Mouse (Mus musculus): ENCODE measurements around the gene Cacna2d3. TPM values are rescaled to one million over a fixed set of nuclear protein-coding genes. Genes with fewer than 3 reads are reported as not detected.

The Cacna2d3 gene
- polyA plus RNA-seq, 1 experiment from 2014 or later = 1.9 TPM

DNA sequence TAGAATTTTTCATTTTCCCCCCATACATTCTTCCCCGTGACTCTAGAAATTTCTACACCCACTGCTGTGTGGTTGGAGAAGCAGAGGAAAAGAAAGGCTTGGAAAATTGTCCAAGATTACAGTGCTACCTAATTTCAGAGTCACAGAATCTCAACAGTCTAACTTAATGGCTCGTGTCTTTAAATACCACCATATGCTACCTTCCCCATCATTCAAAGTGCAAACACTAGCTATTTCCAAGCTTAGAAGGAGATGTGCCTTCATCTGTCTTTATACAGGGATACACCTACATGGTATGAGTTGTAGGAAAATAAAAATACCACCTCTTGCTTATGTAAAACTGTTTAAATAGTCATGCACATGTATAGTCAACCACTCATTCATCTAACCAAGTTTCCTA lies 742.4 kb downstream of the Cacna2d3 start:
- no peak overlapping the region for H3K4me3 ChIP-seq
- WGBS = 90% methylated on average over 2 of the region's 2 CpGs

DNA sequence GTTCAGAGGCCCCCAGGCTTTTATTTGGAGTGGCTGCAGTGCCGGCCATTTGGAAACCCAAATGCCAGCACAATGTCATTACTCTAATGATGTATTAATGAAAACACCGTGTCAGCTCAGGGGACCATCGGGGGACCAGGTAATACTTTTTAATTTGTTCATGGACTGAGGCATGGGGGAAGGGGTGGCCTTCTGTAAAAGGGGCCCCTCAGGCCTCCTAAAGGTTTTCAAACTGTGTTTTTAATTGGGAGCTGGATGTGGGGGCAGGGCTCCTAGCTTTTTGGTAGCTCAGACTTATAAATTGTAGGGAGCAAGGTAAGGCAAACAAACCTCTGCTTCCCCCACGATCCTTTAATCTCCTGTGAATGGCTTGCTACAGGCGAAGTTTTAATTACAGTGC lies 749.0 kb downstream of the Cacna2d3 start:
- 19% methylated on average over 5 of the region's 5 CpGs for WGBS
- no peaks in the 10 kb centered on the region for H3K9me3 ChIP-seq
- peaks cover 17% of the 10 kb centered on the region for H3K4me1 ChIP-seq
- no peak for DNase-seq (ENCODE audit: low spot score)
- no peak overlapping the region for H3K27ac ChIP-seq (replicated peaks)
- no peaks in the 10 kb centered on the region for H3K36me3 ChIP-seq (replicated peaks)
- H3K27me3 ChIP-seq (replicated peaks; ENCODE audit: low read depth, poor library complexity, severe bottlenecking) = no peaks in the 10 kb centered on the region
- no peak overlapping the region for H3K4me3 ChIP-seq

More for the DNA sequence above, 742.4 kb downstream of the Cacna2d3 start:
- Histone ChIP-seq H3K27me3 (replicated peaks; ENCODE audit: low read depth, poor library complexity, severe bottlenecking) (no peaks in the 10 kb centered on the region), H3K9me3 (no peaks in the 10 kb centered on the region), H3K4me1 (peaks cover 9% of the 10 kb centered on the region), H3K36me3 (replicated peaks) (no peaks in the 10 kb centered on the region), H3K27ac (replicated peaks) (no peak overlapping the region)
- DNase-seq (ENCODE audit: low spot score) = no peak

DNA sequence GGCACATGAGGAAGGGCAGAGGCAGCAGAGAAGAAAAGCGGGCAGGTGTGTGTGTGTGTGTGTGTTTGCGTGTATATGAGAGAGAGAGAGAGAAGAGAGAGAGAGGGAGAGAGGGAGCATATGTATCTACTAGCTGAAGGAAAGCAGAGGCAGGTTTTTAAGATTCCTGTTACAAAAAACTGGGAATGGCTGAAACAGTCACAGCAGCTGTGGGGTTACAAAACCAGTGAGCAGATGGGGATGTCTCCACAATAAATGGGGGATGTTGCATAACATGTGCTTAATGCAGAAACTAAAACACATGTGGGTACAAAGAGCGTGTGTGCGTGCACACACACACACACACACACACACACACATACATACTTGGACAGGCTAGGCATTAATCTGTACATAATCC lies 752.4 kb downstream of the Cacna2d3 start:
- Histone ChIP-seq H3K4me3 (no peak overlapping the region), H3K27ac (replicated peaks) (no peak overlapping the region), H3K4me1 (peaks cover 20% of the 10 kb centered on the region), H3K36me3 (replicated peaks) (no peaks in the 10 kb centered on the region), H3K27me3 (replicated peaks; ENCODE audit: low read depth, poor library complexity, severe bottlenecking) (no peaks in the 10 kb centered on the region), H3K9me3 (no peaks in the 10 kb centered on the region)
- WGBS = 89% methylated on average over 4 of the region's 4 CpGs
- no peak for DNase-seq (ENCODE audit: low spot score)

DNA sequence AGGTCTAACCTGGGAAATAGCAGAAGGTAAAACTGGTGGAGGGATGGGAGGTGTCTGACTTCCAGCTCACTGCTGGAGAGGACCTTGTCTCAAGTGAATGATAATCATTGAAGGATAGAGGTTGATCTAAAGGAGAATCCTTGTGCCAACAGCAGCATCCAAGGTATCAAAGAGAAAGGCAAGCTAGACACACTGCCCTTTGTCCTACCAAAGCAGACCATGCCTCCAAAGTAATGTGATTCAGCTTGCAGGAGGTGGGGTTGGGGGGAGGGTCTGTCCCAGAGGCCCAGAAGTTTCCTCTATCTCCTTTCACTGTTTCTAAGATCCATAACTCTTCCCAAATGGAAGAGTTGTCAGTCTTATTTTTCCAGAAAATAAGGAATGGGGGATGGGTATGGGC lies 754.8 kb downstream of the Cacna2d3 start:
- no peak for DNase-seq (ENCODE audit: low spot score)
- no peaks in the 10 kb centered on the region for H3K27me3 ChIP-seq (replicated peaks; ENCODE audit: low read depth, poor library complexity, severe bottlenecking)
- no peaks in the 10 kb centered on the region for H3K9me3 ChIP-seq
- no peaks in the 10 kb centered on the region for H3K36me3 ChIP-seq (replicated peaks)
- no peak overlapping the region for H3K4me3 ChIP-seq
- H3K27ac ChIP-seq (replicated peaks) = no peak overlapping the region
- H3K4me1 ChIP-seq = peaks cover 3% of the 10 kb centered on the region

DNA sequence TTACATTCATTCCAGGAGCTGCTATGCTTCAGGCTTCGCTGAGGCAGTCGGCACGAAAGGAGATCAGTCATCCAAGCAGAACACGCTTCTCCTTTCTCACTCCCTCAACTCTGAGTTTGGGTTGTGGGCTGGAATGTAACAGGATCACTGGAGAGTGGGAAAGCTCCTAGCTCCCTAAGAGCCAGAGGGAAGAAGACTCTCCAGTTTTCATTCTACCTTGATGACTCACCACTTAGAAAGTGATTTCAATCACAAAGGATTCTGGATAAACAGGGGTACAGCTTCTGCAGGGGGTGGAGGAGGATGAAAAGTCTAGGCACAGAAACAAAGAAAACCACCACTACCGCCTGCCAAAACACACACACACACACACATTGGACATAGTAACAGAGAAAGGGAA lies 760.3 kb downstream of the Cacna2d3 start:
- H3K27ac ChIP-seq (replicated peaks) = no peak overlapping the region
- no peak overlapping the region for H3K4me3 ChIP-seq
- DNase-seq (ENCODE audit: low spot score) = no peak
- 83% methylated on average over 5 of the region's 5 CpGs for WGBS
- peaks cover 5% of the 10 kb centered on the region; the same call in 1 of the 2 replicates for H3K27me3 ChIP-seq (replicated peaks; ENCODE audit: low read depth, poor library complexity, severe bottlenecking)
- H3K36me3 ChIP-seq (replicated peaks) = no peaks in the 10 kb centered on the region
- no peaks in the 10 kb centered on the region for H3K9me3 ChIP-seq
- peaks cover 26% of the 10 kb centered on the region for H3K4me1 ChIP-seq

DNA sequence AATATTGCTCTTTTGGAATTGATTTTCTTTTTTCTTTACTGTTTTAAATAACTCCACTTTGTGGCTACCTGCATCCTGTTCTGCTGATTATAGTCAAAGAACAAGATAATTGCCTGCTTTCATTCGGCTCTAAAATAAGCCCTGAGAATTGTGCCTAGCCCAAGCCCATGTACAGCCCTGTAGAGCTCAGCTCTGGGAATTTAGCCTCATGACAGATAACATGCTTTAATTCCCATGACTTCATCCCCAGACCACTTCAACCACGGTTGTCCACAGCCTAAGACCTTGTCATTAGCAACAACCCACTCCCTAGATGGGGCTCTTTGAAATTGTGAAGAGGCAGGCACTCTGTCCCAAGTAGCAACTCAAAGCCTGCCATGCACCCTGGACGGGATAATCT lies 762.6 kb downstream of the Cacna2d3 start:
- Histone ChIP-seq H3K27me3 (replicated peaks; ENCODE audit: low read depth, poor library complexity, severe bottlenecking) (peaks cover 10% of the 10 kb centered on the region; the same call in 1 of the 2 replicates), H3K4me1 (peaks cover 39% of the 10 kb centered on the region), H3K4me3 (no peak overlapping the region), H3K27ac (replicated peaks) (no peak overlapping the region), H3K36me3 (replicated peaks) (no peaks in the 10 kb centered on the region), H3K9me3 (no peaks in the 10 kb centered on the region)
- WGBS = 45% methylated on average over 3 of the region's 3 CpGs
- DNase-seq (ENCODE audit: low spot score) = no peak

DNA sequence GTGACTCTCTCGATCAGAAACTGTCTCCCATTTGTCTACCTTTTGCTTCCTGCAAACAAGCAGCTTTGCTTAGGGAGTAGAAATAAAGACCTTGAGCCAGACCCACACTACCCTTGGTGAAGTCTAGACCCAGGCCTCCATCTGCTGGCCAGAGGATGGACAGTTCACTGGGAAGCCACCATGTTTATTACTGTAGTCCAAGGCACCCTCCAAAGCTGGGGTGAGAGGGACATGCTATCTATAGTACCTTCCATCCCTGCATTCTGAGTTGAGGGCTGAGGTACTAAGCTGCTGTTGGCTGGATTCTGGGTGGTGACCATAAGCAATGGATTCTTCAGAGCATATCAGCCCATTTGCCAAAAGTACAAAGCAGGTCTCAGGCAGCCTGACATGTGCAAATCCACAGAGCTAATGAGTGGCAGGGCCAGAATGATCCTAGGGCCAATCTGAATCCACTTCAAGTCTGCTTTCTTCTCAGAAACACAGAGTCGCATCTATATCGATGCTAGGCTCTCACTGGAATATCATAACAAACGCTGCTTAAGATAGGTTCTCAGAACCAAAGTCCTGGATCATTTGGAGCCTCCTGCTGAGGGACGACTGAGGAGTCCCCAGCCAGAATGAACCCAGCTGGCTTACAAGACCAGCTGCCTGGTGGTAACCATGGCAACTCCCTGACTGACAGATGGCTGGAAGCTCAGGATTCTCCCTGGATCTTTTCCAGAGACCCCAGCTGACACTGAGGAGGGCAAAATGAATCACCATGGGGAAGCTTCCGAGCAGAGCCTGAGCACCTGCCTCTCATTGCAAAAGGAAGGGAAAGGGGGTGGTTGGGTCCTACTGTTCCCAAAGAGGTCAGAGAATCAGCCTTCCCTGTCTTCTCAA lies 763.3 kb downstream of the Cacna2d3 start:
- peaks cover 13% of the 10 kb centered on the region; the same call in 1 of the 2 replicates for H3K27me3 ChIP-seq (replicated peaks; ENCODE audit: low read depth, poor library complexity, severe bottlenecking)
- no peak overlapping the region for H3K4me3 ChIP-seq
- peak overlapping the region; percentile 67 for H3K27ac ChIP-seq (replicated peaks)
- H3K36me3 ChIP-seq (replicated peaks) = no peaks in the 10 kb centered on the region
- peak; percentile 78 for DNase-seq (ENCODE audit: low spot score)
- H3K4me1 ChIP-seq = peaks cover 45% of the 10 kb centered on the region
- WGBS = 22% methylated on average over 6 of the region's 6 CpGs
- H3K9me3 ChIP-seq = no peaks in the 10 kb centered on the region

DNA sequence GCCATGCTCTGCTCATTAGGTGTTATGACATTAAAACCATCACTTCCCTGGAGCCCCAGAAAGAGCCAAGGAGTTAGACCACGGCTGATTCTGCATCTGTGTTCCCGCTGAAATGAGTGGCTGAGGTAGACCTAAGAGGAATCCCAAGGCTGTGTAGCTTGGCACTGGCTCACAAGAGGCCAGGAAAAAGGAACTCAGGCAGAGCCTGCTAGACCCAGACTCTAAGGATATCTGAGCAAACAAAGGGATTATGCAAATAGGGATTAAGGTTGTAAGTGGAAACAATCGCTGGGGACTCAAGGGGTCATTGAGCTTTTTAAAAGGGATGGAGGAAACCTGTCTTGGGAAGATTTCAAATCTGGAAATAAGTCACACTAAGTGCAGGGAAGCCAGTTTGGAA lies 766.5 kb downstream of the Cacna2d3 start:
- peak overlapping the region; percentile 59; the same call in 1 of the 2 replicates for H3K27ac ChIP-seq (replicated peaks)
- DNase-seq (ENCODE audit: low spot score) = no peak
- H3K9me3 ChIP-seq = no peaks in the 10 kb centered on the region
- peaks cover 21% of the 10 kb centered on the region for H3K27me3 ChIP-seq (replicated peaks; ENCODE audit: low read depth, poor library complexity, severe bottlenecking)
- no peak overlapping the region for H3K4me3 ChIP-seq
- H3K4me1 ChIP-seq = peaks cover 53% of the 10 kb centered on the region
- H3K36me3 ChIP-seq (replicated peaks) = no peaks in the 10 kb centered on the region
- 5% methylated on average over 3 of the region's 3 CpGs for WGBS

DNA sequence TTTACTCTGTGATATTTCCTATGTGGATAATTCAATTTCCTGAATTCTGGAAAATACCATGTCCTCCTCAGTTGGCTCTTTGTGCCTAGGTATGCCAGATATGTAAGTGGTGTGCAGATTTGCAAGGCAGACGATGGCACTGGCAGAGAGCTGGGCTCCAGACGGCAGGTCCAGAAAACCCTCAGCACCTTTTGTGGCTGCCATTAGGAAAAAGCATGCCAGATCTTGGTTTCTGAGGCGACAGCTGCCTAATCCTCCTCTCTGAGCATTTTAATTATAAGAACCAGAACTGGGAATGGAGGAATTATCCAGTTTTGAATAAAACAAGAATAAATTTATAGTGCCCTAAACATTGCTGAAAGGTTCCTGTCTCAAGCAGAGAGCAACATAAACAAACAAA lies 767.1 kb downstream of the Cacna2d3 start:
- H3K9me3 ChIP-seq = no peaks in the 10 kb centered on the region
- H3K4me1 ChIP-seq = peaks cover 48% of the 10 kb centered on the region
- 16% methylated on average over 3 of the region's 3 CpGs for WGBS
- no peaks in the 10 kb centered on the region for H3K36me3 ChIP-seq (replicated peaks)
- H3K4me3 ChIP-seq = no peak overlapping the region
- peaks cover 21% of the 10 kb centered on the region for H3K27me3 ChIP-seq (replicated peaks; ENCODE audit: low read depth, poor library complexity, severe bottlenecking)
- peak overlapping the region; percentile 48 for H3K27ac ChIP-seq (replicated peaks)
- no peak for DNase-seq (ENCODE audit: low spot score)

DNA sequence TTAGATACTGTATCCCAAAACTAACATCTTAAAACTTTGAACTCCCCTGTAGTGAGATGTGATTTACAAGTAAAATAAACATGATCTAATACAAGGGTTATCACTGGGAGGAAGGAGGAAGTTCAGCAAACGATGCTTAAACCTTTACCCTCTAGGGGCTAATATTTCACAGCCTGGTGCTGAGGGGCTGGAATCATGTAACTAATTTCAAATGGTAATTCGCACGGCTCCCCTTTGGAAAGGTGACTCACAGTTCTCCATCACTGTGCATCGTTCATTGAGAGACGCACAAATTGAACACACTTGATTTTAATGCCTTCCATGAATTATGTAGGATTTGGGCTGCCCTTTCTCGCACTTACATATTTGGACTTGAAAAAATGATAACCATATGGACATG lies 767.6 kb downstream of the Cacna2d3 start:
- H3K27ac ChIP-seq (replicated peaks) = no peak overlapping the region
- no peak for DNase-seq (ENCODE audit: low spot score)
- WGBS = 36% methylated on average over 6 of the region's 6 CpGs

DNA sequence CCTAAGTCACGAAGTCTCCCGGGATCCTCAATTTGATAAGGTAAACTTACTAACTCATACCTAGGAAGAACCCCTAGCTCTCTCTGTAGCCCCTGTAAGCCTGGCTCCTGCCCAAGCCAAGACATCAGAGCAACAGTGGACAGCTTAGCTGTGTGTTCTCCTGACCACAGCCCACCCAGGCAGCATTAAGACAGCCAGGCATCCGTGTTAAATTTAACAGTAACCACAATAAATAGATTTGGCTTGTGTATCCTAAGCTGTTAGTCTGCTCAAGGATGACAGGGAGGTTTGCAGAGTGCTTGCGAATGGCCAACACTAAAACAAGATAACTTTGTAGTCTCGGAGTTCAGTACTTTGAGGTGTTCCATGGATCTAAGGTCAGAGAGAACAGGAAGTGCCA lies 768.3 kb downstream of the Cacna2d3 start:
- peaks cover 21% of the 10 kb centered on the region for H3K27me3 ChIP-seq (replicated peaks; ENCODE audit: low read depth, poor library complexity, severe bottlenecking)
- H3K4me3 ChIP-seq = no peak overlapping the region
- WGBS = 63% methylated on average over 5 of the region's 5 CpGs
- no peak overlapping the region for H3K27ac ChIP-seq (replicated peaks)
- DNase-seq (ENCODE audit: low spot score) = no peak
- no peaks in the 10 kb centered on the region for H3K36me3 ChIP-seq (replicated peaks)
- H3K9me3 ChIP-seq = no peaks in the 10 kb centered on the region
- peaks cover 39% of the 10 kb centered on the region for H3K4me1 ChIP-seq

More for the DNA sequence above, 767.6 kb downstream of the Cacna2d3 start:
- Histone ChIP-seq H3K9me3 (no peaks in the 10 kb centered on the region), H3K4me3 (no peak overlapping the region), H3K36me3 (replicated peaks) (no peaks in the 10 kb centered on the region), H3K4me1 (peaks cover 44% of the 10 kb centered on the region), H3K27me3 (replicated peaks; ENCODE audit: low read depth, poor library complexity, severe bottlenecking) (peaks cover 21% of the 10 kb centered on the region)

DNA sequence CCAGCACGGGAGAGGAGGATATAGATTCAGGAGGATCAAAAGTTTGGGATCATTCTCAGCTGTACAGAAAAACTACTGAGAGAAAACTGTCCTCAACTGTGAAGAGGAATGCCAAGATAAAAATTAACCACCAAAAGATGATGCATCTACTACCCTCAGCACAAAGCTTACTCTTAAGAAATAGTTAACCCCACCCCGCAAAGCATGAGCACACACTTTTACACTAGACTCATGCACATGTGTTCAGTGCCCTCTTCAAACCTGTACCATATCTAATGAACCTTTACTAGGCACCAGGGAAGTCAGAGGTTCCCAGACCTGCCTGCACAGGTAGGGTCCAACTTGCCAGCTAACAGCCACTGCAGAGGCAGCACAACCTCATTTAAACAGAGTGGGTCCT lies 771.2 kb downstream of the Cacna2d3 start:
- DNase-seq (ENCODE audit: low spot score) = no peak
- WGBS = 89% methylated on average over 2 of the region's 2 CpGs
- H3K27me3 ChIP-seq (replicated peaks; ENCODE audit: low read depth, poor library complexity, severe bottlenecking) = peaks cover 10% of the 10 kb centered on the region; the same call in 1 of the 2 replicates
- no peaks in the 10 kb centered on the region for H3K9me3 ChIP-seq
- H3K4me1 ChIP-seq = peaks cover 37% of the 10 kb centered on the region
- H3K4me3 ChIP-seq = no peak overlapping the region
- H3K36me3 ChIP-seq (replicated peaks) = no peaks in the 10 kb centered on the region
- H3K27ac ChIP-seq (replicated peaks) = no peak overlapping the region

DNA sequence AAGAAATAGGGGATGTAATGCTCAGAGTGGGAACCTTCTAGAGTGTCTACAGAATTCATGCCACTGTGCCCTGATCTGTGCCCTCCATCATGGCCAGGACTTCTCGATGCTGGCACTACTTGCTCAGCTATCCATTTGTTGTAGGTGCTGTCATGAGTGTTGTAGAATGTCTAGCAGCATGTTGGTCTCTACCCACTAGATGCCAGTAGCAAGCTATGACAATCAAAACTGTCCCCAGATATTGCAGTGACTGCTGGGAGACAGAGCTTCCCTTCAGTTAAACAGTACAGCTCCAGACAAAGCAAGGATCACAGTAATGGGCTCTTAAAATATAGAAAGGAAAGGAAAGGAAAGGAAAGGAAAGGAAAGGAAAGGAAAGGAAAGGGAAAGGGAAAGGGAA lies 771.9 kb downstream of the Cacna2d3 start:
- H3K27ac ChIP-seq (replicated peaks) = no peak overlapping the region
- H3K4me1 ChIP-seq = peaks cover 30% of the 10 kb centered on the region
- H3K27me3 ChIP-seq (replicated peaks; ENCODE audit: low read depth, poor library complexity, severe bottlenecking) = peaks cover 10% of the 10 kb centered on the region; the same call in 1 of the 2 replicates
- DNase-seq (ENCODE audit: low spot score) = no peak
- 86% methylated on average over 1 of the region's 1 CpGs for WGBS
- H3K4me3 ChIP-seq = no peak overlapping the region
- H3K36me3 ChIP-seq (replicated peaks) = no peaks in the 10 kb centered on the region
- no peaks in the 10 kb centered on the region for H3K9me3 ChIP-seq
